Mouse (Mus musculus): ENCODE data around the gene Atg9a. TPM values are rescaled to one million over a fixed set of nuclear protein-coding genes. Genes with fewer than 3 reads are reported as not detected.
A peak's percentile ranks its signal among the peaks of the same experiment; 100 is the strongest.
"Not testable (repeated sequence)": the region's sequence is repeated elsewhere in the genome, so short reads cannot be mapped to it uniquely, and the experiment has no call there.

Atg9a gene
- total RNA-seq (2021) = 100 to 1,000 TPM; 130 to 133 TPM
- long read RNA-seq, experiment 1, full-length matches to known transcripts = 81 of 174 reads
- long read RNA-seq, experiment 1, partial matches to known transcripts = 75 of 174 reads
- long read RNA-seq, experiment 1, other reads (novel, unspliced or antisense) = 18 of 174 reads
- long read RNA-seq, experiment 2, full-length matches to known transcripts = 82 of 160 reads
- long read RNA-seq, experiment 2, partial matches to known transcripts = 55 of 160 reads
- long read RNA-seq, experiment 2, other reads (novel, unspliced or antisense) = 23 of 160 reads

DNA sequence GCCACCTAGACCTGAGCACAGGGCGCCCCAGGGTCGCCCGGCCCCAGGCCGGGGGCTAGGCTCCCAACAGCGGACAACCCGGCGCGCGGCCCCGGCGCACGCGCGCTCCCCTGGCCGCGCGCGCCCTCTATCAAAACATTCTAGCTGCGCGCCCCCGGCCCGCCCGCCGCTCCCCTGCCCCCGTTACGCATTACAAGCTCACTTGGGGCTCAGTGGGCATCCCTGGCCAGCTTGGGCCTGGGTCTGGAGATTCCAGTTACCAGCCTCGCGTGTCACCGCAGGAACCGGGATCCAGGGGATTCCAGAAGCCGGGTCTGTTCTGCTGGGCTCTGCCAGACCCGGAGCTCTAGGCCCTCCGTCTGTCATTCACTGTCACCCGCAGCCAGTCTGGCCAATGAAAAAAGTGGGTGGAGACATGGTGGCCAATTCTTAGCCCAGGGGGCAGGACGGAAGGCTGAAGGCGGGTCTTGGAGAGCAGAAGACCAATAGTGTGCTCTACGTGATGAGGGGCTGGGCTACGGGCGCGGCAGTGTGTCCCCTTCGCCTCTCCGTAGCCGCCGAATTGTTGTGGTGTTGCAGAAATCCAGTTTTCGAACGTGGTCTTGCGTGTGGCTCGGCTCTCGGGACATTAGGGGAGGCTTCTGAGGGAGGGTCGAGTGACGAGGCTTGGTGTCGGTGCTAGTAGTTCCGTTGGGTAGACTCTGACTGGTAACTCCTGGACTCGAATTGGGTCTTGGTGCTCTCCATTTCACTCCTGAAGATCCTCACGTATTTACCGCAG is at the start of gene Atg9a, which contains the start of gene Ankzf1:
Gene Atg9a, minus strand, starts transcription at position 575 of the 781 bp plus-strand sequence.
Gene Ankzf1, plus strand, starts transcription at position 530 of the 781 bp plus-strand sequence.
- intact Hi-C loops (cut with DNase I) = no loop called here

DNA sequence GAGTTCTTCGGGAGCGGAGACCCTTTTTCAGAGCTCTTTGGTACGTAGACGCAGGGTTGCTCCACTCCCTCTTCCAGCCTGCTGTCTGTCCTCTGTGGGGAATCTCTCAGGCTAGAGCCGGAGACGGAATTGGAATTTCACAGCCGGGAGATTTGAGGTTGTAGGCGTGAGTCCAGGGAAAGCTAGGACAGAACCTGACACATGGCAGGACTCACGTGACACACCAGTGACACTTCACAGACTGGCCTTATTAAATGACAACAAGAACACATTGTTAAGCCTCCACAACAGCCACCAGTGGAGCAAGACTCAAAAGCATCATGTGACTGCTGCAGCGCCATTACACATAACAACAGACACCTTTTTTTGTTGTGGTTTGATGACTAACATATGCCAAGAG is 47.6 kb upstream of the Atg9a start:
- no peak for DNase-seq (ENCODE audit: low spot score in 2 of 2)
- intact Hi-C loops (cut with DNase I) = no loop called here

More for the DNA sequence above, at the start of gene Atg9a, which contains the start of gene Ankzf1:
- DNase-seq (ENCODE audit: low spot score in 2 of 2) = peak; percentile 95 to 99

DNA sequence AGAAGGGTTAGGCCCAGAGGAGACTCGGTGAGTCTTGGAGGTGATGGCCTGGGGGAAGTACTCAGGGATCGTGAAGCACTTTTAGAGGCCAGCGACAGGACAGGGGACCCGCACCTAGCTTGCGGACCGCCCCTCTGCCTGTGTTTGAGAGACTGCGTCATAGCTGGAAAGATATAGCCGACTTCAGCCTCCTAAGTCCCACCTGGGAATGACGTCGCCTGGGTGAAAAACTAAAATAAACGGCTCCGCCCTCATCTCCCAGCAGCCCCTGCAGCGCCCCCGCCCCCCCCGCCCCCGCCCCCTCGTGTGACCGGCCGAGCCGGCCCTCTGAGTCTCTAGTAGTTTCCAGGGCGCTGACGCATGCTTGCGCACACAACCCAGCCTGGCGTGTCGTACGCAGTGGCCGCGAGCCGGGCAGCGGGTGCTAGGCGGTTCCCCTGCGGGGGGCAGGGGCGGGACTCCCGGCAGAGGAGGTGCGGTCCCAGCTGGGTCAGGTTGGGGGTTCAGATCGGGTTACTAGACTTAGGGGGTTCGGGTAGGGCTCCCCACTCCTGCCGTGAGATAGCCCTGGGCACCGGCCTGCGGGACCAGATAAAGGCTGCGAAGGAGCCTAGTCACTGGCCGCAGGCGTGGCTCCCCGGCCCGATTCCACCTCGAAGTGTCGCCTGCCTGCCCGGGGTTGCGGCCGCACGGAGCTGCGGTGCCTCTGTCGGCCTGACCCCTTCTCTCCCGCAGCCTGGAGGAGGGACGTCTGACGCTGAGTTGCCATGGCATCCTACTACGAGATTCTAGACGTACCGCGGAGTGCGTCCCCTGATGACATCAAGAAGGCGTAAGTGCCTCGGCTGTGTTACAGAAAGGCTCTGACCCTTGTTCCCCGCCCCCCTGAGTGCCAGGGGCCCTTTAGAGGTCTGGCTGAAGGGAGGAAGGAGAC is 44.4 kb upstream of the Atg9a start, which contains the start of gene Dnajb2:
Gene Dnajb2, plus strand, starts transcription at position 290 of the 934 bp plus-strand sequence.
- peak; percentile 77 to 82 for DNase-seq (ENCODE audit: low spot score in 2 of 2)
- intact Hi-C loops (cut with DNase I) = no loop called here

DNA sequence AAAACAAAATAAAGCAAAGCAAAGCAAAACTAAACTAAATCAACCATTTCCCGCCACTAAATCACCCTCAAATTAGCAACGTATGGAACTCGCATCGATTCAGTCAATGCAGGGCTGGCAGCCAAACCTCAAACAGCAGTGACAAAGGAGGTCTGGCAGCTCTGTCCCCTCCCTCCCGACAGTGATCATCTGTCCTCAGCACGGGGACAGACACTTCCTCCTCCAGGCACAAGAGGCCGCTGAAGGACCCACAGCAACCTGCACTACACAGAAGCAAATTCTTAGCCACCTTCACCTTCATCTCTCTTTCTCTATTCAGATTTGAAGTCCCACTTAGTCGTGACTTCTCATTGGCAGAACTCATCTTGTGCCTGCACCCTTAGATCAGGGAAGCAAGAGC is 42.6 kb upstream of the Atg9a start:
- DNase-seq (ENCODE audit: low spot score in 2 of 2) = peak; percentile 71 to 87
- intact Hi-C loops (cut with DNase I) = no loop called here

DNA sequence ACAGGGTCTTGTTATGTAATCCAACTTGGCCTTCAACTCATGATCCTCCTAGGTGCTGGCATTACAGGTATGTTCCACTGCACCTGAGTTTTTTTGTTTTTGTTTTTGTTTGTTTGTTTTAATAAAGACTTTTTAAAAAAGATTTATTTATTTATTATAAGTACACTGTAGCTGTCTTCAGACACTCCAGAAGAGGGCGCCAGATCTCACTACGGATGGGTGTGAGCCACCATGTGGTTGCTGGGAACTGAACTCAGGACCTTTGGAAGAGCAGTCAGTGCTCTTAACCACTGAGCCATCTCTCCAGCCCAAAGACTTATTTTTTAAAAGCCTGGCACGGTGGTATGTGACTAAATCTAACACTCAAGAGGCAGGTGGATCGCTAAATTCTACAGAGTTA is 40.5 kb upstream of the Atg9a start:
- intact Hi-C loops (cut with DNase I); DNase-seq (ENCODE audit: low spot score in 2 of 2): not testable (repeated sequence)

DNA sequence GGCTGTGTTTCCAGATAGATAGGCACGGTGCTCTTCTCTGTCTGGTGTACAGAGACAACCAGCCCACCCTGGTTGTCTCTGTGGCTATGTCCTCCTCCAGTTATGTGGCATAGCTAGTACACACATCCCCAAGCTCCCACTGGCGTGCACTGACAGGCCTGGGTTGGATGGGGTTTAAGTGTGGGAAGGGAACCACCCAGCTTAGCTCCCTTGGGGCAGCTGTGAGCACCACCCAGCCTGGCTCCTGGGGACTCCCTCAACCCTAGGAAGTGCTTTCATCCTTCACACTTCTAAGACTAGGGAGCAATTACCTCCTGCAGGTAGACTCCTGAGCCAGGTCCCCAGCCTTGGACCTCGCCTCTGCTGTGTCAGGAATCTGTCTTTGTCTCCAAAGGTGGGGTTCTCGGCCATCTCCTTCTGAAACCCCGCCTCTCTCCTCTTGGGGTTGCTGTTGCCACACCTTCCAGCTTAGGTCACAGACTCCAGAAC is 39.7 kb upstream of the Atg9a start, which contains the start of gene A630095N17Rik:
Gene A630095N17Rik, minus strand, starts transcription at position 439 of the 489 bp plus-strand sequence.
- intact Hi-C loops (cut with DNase I) = no loop called here
- DNase-seq (ENCODE audit: low spot score in 2 of 2) = no peak

DNA sequence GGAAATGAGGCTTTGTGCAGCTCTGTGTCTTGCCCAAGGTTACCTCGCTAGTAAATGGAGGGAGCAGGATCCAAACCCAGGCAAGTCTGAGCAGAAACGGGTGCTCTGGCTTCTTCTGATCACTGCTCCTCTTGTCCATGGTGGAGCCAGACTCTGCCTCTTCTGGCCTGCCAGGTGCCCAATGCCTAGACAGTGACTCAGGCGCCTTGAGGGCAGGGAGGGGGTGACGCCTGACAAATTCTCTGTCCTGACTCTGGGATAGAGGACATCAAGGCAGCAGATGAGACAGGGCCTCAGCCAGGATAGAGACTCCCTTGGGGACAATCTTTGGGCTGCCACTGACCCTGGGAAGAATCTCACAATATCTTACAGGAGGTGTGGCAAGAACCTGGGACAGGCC is 39.2 kb upstream of the Atg9a start:
- no peak for DNase-seq (ENCODE audit: low spot score in 2 of 2)
- intact Hi-C loops (cut with DNase I) = no loop called here

DNA sequence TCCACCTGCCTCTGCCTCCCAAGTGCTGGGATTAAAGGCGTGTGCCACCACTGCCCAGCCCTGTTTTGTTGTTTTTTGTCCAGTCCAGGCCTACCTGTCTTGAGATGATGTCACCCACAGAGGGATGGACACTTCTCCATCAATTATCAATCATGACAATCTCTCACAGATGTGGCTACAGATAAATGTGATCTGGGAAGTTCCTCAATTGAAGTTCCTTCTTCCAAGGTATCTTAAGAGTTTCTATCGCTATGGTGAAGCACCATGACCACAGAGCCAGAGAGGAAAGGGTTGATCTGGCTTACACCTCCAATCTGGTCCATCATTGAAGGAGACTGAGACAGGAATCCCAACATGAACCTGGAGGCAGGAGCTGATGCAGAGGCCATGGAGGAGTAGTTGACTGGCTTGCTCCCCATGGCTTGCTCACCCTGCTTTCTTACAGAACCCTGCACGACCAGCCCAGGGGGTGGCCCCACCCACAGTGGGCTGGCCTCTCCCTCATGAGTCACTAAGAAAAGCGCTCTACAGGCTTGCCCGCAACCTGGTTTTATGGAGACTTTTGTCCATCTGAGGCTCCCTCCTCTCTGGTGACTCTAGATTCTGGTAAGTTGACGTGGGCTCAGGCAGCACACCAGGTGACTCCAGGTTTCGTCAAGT is 38.5 kb upstream of the Atg9a start:
- no peak for DNase-seq (ENCODE audit: low spot score in 2 of 2)
- intact Hi-C loops (cut with DNase I) = no loop called here

DNA sequence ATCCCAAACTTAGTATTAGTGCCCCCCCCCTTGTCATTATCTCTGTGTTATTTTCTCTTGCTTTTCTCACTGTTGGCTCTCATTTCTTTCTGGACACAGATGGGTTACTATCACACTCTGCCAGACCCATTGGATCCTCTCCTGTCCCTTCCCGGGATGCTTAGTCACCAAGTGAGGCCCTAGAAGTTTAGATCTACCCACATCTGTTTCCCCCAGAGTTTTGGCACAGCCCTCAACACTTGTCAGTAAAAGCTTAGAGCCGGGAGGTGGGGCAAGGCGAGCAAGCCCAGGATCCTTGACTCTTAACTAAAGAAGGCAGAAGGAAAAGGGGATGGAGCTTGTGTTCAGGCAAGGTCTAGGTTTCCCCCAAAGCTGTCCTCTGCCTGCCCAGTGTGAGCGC is 37.2 kb upstream of the Atg9a start:
- intact Hi-C loops (cut with DNase I) = loop anchor here (10.0 kb wide), 1 partner anchor 66 kb away; no protein-coding TSS in a partner anchor
- DNase-seq (ENCODE audit: low spot score in 2 of 2) = no peak

DNA sequence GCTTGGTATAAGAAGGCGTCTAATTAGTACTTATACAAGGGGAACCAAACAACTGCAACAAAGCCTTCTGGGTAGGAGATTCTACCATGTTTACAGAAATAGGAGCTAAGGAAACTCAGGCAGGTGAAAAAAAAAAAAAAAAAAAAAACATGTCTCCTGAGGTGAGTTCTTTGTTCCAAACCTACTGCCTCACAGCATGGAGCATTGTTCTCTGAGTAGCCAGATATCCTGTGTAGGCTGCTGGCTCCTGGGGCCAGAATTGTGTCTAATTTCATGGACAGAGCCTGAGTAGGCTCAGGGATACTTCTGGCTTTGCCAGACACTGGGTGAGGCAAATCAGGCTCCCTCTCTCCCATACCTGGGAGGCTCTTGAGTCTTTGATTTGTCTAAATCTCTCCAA is 35.7 kb upstream of the Atg9a start:
- DNase-seq (ENCODE audit: low spot score in 2 of 2) = no peak
- intact Hi-C loops (cut with DNase I) = loop anchor here (10.0 kb wide), 1 partner anchor 67 kb away; no protein-coding TSS in a partner anchor

DNA sequence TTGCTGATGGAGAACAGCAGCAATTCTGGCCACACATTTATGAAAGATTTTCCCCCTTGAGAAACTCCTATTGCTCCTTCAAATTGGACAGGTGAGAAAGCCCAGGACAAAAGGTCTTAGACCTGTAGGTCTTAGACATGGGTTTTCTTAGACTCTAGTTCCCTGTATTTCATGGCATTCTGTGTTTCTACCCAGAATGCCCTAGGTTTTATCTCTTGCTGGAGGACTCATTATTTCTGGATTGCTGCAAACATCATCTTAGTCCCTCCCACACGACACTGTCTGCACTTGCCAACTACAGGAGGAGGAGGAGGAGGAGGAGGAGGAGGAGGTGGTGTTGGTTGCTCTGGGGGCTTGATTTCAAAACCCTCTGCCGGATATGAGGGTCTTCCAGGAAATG is 34.1 kb upstream of the Atg9a start:
- intact Hi-C loops (cut with DNase I) = loop anchor here (10.0 kb wide), 1 partner anchor 69 kb away; no protein-coding TSS in a partner anchor
- DNase-seq (ENCODE audit: low spot score in 2 of 2) = no peak

DNA sequence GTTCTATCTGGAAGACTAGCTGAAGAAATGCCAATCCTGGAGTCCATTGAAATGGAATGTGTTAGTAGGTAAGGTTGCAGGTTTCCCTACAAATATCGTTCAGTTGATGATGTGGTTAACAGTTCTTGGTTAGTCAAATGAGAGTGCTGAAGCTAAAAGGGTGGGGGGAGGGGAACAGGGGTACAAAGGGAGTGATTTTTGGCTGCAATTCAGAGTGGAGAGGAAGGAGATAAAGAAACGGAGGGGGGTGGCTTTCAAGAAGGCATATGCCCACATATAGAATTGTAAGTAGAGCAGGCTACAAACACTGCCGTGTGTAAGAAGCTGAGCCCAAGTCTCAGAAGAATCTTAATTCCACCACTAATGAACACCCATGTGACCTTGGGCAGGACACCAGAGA is 33.5 kb upstream of the Atg9a start:
- intact Hi-C loops (cut with DNase I) = loop anchor here (10.0 kb wide), 1 partner anchor 69 kb away; no protein-coding TSS in a partner anchor
- no peak for DNase-seq (ENCODE audit: low spot score in 2 of 2)

DNA sequence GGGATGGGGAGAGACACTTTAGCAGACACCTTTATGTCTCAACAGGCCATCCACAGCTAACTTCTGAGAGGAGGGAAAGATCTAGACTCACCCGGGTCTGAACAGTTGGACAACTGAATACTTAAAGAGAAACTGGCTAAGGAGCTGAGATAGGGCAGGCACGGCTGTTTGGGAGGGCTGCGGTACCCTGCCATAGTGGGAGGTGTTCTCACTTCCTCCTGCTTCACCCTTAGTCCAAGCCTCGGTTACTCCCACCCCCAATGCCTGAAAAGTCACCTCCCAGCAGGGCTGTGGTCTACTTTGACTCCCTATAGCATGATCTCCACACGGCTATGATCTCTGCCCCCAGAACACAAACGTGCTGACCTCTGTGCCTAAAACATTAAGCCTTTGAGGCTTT is 31.5 kb upstream of the Atg9a start:
- intact Hi-C loops (cut with DNase I) = loop anchor here (10.0 kb wide), 1 partner anchor 71 kb away; no protein-coding TSS in a partner anchor
- no peak for DNase-seq (ENCODE audit: low spot score in 2 of 2)

DNA sequence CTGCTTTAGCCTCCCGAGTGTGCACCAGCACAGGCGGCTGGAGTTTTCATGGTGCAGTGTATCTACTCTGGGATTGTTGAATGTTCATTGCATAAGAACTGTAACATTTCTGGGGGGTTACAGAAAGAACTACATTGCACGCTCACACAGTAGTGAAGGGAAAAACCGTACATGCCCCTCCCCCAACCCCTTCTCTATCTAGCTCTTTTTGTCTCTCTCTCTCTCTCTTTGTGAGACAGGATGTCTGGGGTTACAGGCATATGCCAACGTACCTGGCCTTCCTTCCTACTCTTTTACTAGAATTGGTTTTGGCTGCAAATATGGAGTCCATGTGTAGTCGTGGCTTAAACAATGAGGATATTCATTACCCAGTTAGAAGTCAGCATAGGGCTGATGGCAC is 30.9 kb upstream of the Atg9a start:
- no peak for DNase-seq (ENCODE audit: low spot score in 2 of 2)
- intact Hi-C loops (cut with DNase I) = loop anchor here (10.0 kb wide), 1 partner anchor 72 kb away; no protein-coding TSS in a partner anchor

DNA sequence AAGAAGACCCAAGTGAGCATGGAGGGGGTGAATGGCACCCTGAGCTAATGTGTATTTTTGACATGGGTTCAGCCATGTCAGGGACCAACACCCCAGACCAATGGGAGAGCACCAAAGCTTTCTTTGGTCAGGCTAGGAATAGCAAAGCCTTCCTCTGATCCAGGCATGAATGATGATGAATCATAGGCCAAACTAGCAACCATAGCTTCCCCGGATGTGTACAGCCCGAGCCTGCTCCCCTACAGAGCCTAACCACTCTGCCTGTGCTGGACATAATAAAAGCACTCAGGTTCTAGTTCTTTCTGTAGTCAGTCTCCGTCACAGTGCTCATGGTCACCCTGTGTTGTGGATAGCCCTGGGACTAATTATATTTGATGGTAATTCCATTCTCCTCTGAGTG is 29.5 kb upstream of the Atg9a start:
- intact Hi-C loops (cut with DNase I) = loop anchor here (10.0 kb wide), 1 partner anchor 73 kb away; no protein-coding TSS in a partner anchor
- no peak for DNase-seq (ENCODE audit: low spot score in 2 of 2)

DNA sequence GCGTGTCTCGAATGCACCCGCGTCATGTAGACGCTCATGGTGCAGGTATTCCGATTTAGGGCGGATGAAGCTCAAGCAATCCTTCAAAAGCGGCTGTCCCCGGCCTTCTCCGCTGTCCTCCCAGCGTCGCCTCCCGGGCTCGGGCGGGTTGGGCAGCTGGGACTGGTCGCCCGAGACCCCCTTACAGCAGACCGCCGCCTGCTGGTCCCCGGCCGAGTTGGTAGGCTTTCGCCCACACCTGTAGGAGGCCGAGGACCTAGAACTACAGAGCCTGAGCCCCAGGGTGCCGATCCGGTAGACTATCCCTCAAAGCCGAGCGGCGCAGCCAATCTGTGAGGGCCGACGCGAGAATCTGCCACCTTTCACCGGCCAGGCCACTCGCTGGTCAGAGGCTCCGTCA is 27.5 kb upstream of the Atg9a start, which contains the start of gene Tuba4a:
Gene Tuba4a, minus strand, starts transcription at position 335 of the 400 bp plus-strand sequence.
- intact Hi-C loops (cut with DNase I) = loop anchor here (5.0 kb wide), 1 partner anchor 33 kb away; no protein-coding TSS in a partner anchor
- DNase-seq (ENCODE audit: low spot score in 2 of 2) = no peak

DNA sequence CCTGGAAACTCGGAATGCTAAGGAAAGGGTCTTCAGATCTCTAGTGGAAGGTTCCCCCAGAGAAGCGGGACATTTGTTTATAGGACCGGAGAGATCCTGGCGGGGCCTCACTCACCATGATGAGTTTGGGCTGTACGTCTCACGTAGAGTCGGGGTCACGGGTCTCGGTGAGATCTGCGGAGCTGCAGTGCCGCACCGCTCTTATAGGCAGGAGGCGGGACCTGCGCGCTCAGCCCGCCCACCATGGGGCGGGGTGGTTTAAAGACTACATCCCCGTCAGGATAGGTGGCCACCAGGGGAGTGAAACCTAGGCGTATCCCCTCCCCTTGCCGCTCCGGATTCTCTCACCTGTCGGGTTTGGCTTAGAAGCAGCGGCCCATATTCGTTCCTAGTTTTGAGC is 27.1 kb upstream of the Atg9a start:
- intact Hi-C loops (cut with DNase I) = loop anchor here (5.0 kb wide), 1 partner anchor 33 kb away; no protein-coding TSS in a partner anchor
- DNase-seq (ENCODE audit: low spot score in 2 of 2) = peak; percentile 92 to 93
